Mouse (Mus musculus) hindbrain, embryonic 14.5 days (tissue): Measurements from ENCODE around the gene Galr3. TPM values are rescaled to one million over a fixed set of nuclear protein-coding genes. Genes with fewer than 3 reads are reported as not detected.

Source experiments
- ATAC-seq: fragments of 200-750 bp; cut with Nextera tagmentation; 2 replicates; pipeline ENCODE4 v1.8.0; 2017; ENCODE audit warnings: moderate number of reproducible peaks, mild to moderate bottlenecking, moderate TSS enrichment, moderate library complexity; ENCODE audit not compliant: low FRiP score
- DNase-seq: peaks from one replicate; pipeline ENCODE4 v3.0.0-alpha.2; 2015; ENCODE audit warnings: low spot score
- H3K27ac ChIP-seq: fragments of 300-500 bp; sonication (generic); 2 replicates; pipeline ENCODE4 v1.5.1; 2014; ENCODE audit warnings: mild to moderate bottlenecking, moderate library complexity
- H3K27me3 ChIP-seq: fragments of 300-500 bp; sonication (generic); 2 replicates; pipeline ENCODE4 v1.6.1; 2014; ENCODE audit warnings: mild to moderate bottlenecking, low read length, mixed read lengths; ENCODE audit not compliant: control insufficient read depth, insufficient read depth
- H3K36me3 ChIP-seq: fragments of 300-500 bp; sonication (generic); replicated peaks from 2 replicates; pipeline ENCODE4 v1.6.1; 2014; ENCODE audit not compliant: control insufficient read depth, insufficient read depth
- H3K4me1 ChIP-seq: fragments of 300-500 bp; sonication (generic); replicated peaks from 2 replicates; pipeline ENCODE4 v1.6.1; 2014; ENCODE audit warnings: antibody characterized with exemption, low read length, mixed read lengths; ENCODE audit not compliant: control insufficient read depth, insufficient read depth
- H3K4me2 ChIP-seq: fragments of 300-500 bp; sonication (generic); replicated peaks from 2 replicates; pipeline ENCODE4 v1.6.1; 2014; ENCODE audit warnings: mild to moderate bottlenecking, moderate library complexity
- H3K4me3 ChIP-seq: fragments of 300-500 bp; sonication (generic); replicated peaks from 2 replicates; pipeline ENCODE4 v1.5.1; 2014; ENCODE audit warnings: mild to moderate bottlenecking, low read length
- H3K9ac ChIP-seq: fragments of 300-500 bp; sonication (generic); 2 replicates; pipeline ENCODE4 v1.6.1; 2014
- H3K9me3 ChIP-seq: fragments of 300-500 bp; sonication (generic); 2 replicates; pipeline ENCODE4 v1.6.1; 2016; ENCODE audit warnings: low read length; ENCODE audit not compliant: control insufficient read depth
- whole genome bisulfite sequencing: fragments of 180-500 bp; shearing (Covaris S2); extraction: QIAGEN DNeasy Blood & Tissue Kit; methylation state at CpG from one replicate; pipeline ENCODE4 v1.1.7; 2014; 5-methylcytosine and 5-hydroxymethylcytosine counted together
- polyA plus RNA-seq: library from polyadenylated mRNA; unstranded; fragments of >200 nt; fragmentation: Nextera tagmentation; extraction: Ambion mirVana; gene quantifications from 2 replicates; pipeline ENCODE4 v1.2.1, GENCODE M21; 2014

Gene Galr3
- polyA plus RNA-seq, 1 experiment from 2014 or later, result not detected

DNA sequence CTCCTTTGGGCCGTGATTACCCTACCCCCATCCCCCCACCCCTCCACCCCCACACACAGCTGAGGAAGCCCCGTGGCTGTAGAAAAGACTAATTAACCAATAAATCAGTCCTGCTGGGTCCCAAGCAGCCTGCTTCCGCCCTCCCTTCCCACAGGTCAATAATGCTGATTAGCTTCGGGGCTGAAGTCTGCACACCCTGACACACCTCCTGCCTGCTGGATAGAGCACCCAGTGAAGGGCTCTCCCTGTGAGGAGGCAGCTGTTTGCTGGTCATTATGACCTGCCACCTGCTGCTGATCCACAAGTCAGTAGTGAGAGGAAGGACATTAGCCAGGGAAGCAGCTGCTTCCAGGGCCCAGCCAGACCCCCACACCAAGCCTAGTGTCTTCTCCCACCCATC lies 3.2 kb downstream of the Galr3 start:
- Histone ChIP-seq H3K27ac (no peak overlapping the region), H3K9me3 (no peaks in the 10 kb centered on the region), H3K4me3 (no peak overlapping the region), H3K4me1 (peaks cover 15% of the 10 kb centered on the region), H3K9ac (no peak overlapping the region), H3K36me3 (no peaks in the 10 kb centered on the region), H3K4me2 (no peak overlapping the region), H3K27me3 (peaks cover 35% of the 10 kb centered on the region)
- WGBS, result 9% methylated on average over 4 of the region's 4 CpGs
- no peak for DNase-seq
- no peak for ATAC-seq

GRCm38 (mm10) chr15:79048186-79048585 lies 6.5 kb downstream of the Galr3 start:
- WGBS, result 77% methylated on average over 4 of the region's 4 CpGs
- H3K4me2 ChIP-seq, result no peak overlapping the region
- no peak for ATAC-seq
- no peak overlapping the region for H3K9ac ChIP-seq
- no peak overlapping the region for H3K27ac ChIP-seq
- H3K4me3 ChIP-seq, result no peak overlapping the region
- no peak for DNase-seq
- H3K36me3 ChIP-seq, result peaks cover 15% of the 10 kb centered on the region
- peaks cover 7% of the 10 kb centered on the region for H3K27me3 ChIP-seq
- H3K4me1 ChIP-seq, result peaks cover 14% of the 10 kb centered on the region; the same call in 1 of the 2 replicates
- H3K9me3 ChIP-seq, result no peaks in the 10 kb centered on the region

DNA sequence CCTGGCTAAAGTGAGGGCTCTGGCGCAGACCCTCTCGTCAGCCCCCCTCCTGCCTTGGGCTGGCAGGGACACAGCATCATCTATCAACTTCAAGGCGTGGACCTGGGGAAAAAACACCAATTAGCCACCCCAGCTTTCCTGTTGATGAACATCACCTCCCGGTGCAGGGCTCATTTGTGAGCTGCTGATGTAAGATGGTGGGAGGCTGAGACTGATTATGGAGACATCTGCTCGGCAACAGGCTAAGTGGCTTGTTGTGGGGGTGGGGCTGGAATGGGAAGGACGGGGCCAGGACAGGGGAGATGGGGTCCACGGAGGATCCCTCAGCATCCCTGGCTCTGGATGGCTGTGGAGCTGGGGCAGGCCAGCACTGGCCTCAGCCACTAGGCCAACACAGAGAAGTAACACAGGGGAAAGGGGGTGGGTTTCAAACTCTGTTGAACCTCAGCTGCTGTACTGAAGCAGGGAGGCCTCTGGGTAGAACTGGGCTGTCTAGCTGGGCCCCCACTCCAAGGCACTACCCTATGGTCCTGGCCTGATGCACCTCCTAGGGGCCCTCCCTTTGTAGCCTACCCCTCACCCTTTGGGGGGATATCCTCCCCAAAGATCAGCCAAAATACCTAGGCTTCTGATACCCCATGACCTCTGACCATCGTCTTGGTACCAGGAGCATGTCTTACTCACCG lies 8.6 kb downstream of the Galr3 start:
- ATAC-seq, result peak; percentile 39

DNA sequence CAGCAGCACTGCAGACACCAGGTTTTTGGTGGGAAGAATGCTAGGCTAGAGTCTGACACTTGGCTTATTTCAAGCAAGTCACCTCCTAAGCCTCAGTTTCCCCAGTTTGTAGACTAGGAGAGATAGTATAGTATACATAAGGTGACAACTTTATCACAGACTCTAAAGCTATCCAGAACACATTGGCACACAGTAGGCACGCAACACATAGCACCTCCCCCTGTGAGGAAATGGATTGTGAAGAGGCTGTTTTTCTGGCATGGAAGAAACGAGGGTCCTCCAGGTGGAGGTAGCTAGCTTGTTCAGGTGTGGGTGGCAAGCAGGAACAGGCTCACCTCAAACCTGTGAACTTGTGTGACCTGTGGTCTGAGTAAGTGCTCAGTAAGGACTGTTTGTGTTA lies 9.3 kb downstream of the Galr3 start:
- 0 out of 2 replicates have a peak, but pooled peaks cover 5% of the 10 kb centered on the region for H3K4me1 ChIP-seq
- no peaks in the 10 kb centered on the region for H3K9me3 ChIP-seq
- H3K27ac ChIP-seq, result no peak overlapping the region
- 92% methylated on average over 2 of the region's 2 CpGs for WGBS
- DNase-seq (no peak), ATAC-seq (no peak)
- no peak overlapping the region for H3K4me3 ChIP-seq
- H3K36me3 ChIP-seq, result peaks cover 43% of the 10 kb centered on the region
- no peak overlapping the region for H3K9ac ChIP-seq
- H3K4me2 ChIP-seq, result no peak overlapping the region
- H3K27me3 ChIP-seq, result no peaks in the 10 kb centered on the region

More for the DNA sequence above, 8.6 kb downstream of the Galr3 start:
- Histone ChIP-seq H3K4me1 (0 out of 2 replicates have a peak, but pooled peaks cover 5% of the 10 kb centered on the region), H3K27ac (no peak overlapping the region), H3K36me3 (peaks cover 36% of the 10 kb centered on the region), H3K9me3 (no peaks in the 10 kb centered on the region), H3K4me2 (no peak overlapping the region), H3K4me3 (no peak overlapping the region), H3K27me3 (no peaks in the 10 kb centered on the region), H3K9ac (no peak overlapping the region; the same call in 1 of the 2 replicates)
- no peak for DNase-seq
- 40% methylated on average over 9 of the region's 9 CpGs for WGBS

DNA sequence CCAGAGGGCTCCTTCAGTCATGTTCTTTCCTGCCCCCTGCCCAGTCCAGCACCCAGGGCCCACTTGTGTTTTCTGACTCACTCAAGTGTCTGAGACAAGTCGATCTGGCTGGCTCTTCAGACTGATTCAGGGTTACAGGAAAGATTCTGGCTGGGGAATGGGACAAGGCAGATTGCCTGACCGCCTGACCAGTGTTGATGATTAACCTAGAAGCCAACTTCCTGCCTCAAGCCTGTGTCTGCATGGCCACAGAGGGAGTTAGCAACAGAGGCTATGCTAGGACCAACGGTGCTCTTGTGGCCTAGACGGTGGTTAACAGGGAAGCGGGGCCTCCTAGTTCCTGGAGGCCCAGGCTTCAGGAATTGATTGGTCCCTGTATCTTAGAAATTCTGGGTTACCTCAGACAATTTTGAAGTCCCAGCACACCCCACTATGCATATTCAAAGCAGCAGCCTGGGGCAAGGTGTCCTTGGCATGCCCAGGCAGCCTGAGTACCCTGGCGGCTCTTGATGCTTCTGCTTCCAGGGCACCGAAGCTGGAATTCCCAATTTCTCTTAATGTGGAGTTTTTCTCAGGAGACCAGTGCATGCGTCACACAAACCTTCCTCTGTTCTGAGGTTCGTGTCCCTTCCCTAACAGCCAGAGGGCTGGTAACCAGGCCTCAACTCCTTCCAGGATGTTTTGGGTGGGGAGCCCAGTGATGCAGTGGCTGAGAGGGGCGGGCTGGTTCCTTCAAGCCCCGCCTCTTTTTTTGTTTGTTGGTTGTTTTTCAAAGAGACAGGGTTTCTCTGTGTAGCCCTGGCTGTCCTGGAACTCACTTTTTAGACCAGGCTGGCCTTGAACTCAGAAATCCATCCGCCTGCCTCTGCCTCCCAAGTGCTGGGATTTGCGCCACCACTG lies 10.0 kb downstream of the Galr3 start:
- WGBS, result 70% methylated on average over 13 of the region's 13 CpGs
- ATAC-seq (no peak), DNase-seq (no peak)
- Histone ChIP-seq H3K9me3 (no peaks in the 10 kb centered on the region), H3K27me3 (no peaks in the 10 kb centered on the region), H3K9ac (no peak overlapping the region), H3K4me2 (no peak overlapping the region), H3K27ac (no peak overlapping the region), H3K4me1 (0 out of 2 replicates have a peak, but pooled peaks cover 5% of the 10 kb centered on the region), H3K4me3 (no peak overlapping the region), H3K36me3 (peaks cover 50% of the 10 kb centered on the region)

- H3K4me1 ChIP-seq, result 0 out of 2 replicates have a peak, but pooled peaks cover 5% of the 10 kb centered on the region
- ATAC-seq, result no peak
- no peak overlapping the region for H3K27ac ChIP-seq
- H3K9ac ChIP-seq, result no peak overlapping the region
- no peak overlapping the region for H3K4me2 ChIP-seq
- WGBS, result 73% methylated on average over 2 of the region's 2 CpGs
- H3K27me3 ChIP-seq, result no peaks in the 10 kb centered on the region
- H3K9me3 ChIP-seq, result no peaks in the 10 kb centered on the region
- H3K36me3 ChIP-seq, result peaks cover 56% of the 10 kb centered on the region
- H3K4me3 ChIP-seq, result no peak overlapping the region
- no peak for DNase-seq
Measured at GRCm38 (mm10) chr15:79052366-79052765, 10.7 kb downstream of the Galr3 start.

DNA sequence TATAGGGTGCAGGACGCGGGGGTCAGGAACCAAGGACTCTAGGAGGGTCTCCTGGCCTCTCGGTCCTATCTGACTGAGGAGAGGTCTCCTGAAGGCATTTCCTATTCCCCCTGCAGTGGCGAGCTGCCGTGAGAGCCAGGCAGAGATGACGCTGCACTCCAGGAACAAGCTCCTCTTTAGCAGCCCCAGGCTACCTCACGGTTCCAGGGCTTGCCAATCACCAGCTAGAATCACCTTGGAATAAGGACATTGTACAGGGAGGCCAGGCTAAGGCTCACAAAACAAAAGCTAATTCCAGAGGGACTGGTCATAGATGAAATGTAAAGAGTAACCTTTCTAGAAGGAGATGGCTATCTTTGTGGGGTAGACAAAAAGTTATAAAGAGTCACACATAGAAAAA lies 14.9 kb downstream of the Galr3 start:
- H3K4me2 ChIP-seq, result no peak overlapping the region
- DNase-seq (no peak), ATAC-seq (no peak)
- H3K27ac ChIP-seq, result no peak overlapping the region
- H3K27me3 ChIP-seq, result no peaks in the 10 kb centered on the region
- H3K36me3 ChIP-seq, result peaks cover 96% of the 10 kb centered on the region
- WGBS, result 93% methylated on average over 7 of the region's 7 CpGs
- peaks cover 2% of the 10 kb centered on the region; the same call in 1 of the 2 replicates for H3K4me1 ChIP-seq
- no peak overlapping the region for H3K9ac ChIP-seq
- no peak overlapping the region for H3K4me3 ChIP-seq
- no peaks in the 10 kb centered on the region for H3K9me3 ChIP-seq

DNA sequence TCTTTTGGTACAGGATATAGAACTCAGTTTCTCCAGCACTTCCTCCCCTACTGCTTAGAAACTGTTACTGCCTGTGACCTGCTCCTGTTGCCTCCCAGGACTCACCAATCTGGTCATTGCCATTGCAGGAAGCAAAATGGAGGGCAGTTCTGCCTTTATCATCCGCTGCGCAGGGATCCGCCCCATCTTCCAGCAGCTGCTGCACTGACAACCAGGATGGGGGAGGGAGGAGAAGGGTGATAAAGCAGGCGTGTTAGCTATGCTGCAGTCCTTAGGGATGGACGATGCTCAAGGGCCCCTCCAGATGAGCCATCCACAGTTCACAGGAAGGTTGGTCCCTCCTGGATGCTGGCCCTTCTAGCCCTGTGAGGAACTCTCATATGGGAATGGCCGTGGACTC lies 16.2 kb downstream of the Galr3 start:
- Histone ChIP-seq H3K27ac (no peak overlapping the region), H3K9me3 (no peaks in the 10 kb centered on the region), H3K9ac (no peak overlapping the region), H3K4me3 (no peak overlapping the region), H3K36me3 (peaks cover 84% of the 10 kb centered on the region), H3K4me1 (peaks cover 5% of the 10 kb centered on the region; the same call in 1 of the 2 replicates), H3K27me3 (no peaks in the 10 kb centered on the region), H3K4me2 (no peak overlapping the region)
- 86% methylated on average over 6 of the region's 6 CpGs for WGBS
- DNase-seq, result no peak
- ATAC-seq, result no peak

GRCm38 (mm10) chr15:79060887-79061565 lies 19.3 kb downstream of the Galr3 start:
- Histone ChIP-seq H3K27me3 (no peaks in the 10 kb centered on the region), H3K9ac (no peak overlapping the region), H3K4me2 (peak overlapping the region; percentile 86), H3K4me1 (peaks cover 9% of the 10 kb centered on the region; the same call in 1 of the 2 replicates), H3K9me3 (no peaks in the 10 kb centered on the region), H3K27ac (no peak overlapping the region), H3K36me3 (peaks cover 52% of the 10 kb centered on the region), H3K4me3 (no peak overlapping the region)
- 82% methylated on average over 14 of the region's 14 CpGs for WGBS
- DNase-seq (no peak), ATAC-seq (no peak)
